Mouse (Mus musculus): Measurements from ENCODE around the gene Ankrd35.
"Not testable (repeated sequence)": the region's sequence is repeated elsewhere in the genome, so short reads cannot be mapped to it uniquely, and the experiment has no call there.

Ankrd35 gene

DNA sequence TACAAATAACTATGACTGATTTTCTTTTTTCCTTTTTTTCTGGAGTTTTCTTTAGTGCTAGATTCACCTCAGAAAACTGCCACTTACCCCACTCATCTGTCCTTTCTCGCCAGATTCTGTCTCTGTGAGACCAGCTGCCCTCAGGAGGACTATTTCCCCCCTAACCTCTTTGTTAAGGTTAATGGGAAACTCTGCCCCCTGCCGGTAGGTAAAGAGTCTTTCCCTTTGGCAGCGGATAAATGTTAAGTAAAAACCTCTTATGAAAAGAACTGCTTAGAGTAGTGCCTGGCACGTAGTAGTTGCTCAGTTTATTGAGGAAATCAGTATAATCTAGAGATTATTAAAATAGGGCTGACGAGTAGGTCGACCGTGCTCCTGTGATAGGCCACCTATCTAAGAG lies 30.4 kb downstream of the Ankrd35 start:
- intact Hi-C loops (cut with DNase I): loop anchor here (10.0 kb wide), 2 partner anchors 56 to 156 kb away; partner anchors contain the start of gene Itga10

DNA sequence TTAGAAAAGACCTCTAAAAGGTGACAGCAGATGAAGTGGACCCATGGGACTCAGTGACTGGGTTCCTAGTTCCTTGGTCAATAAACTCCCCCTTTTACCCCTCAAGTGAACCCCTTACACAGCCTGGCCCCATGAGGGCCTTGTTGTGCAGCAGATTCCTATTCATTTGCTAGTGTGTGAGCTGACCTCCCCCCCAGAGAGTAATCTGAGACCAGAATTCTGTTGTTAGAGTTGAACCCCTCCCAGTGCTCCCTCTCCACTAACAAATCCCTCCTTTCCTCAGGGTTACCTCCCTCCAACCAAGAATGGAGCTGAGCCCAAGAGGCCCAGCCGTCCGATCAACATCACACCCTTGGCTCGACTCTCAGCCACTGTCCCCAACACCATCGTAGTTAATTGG lies 31.1 kb downstream of the Ankrd35 start:
- intact Hi-C loops (cut with DNase I): loop anchor here (10.0 kb wide), 2 partner anchors 56 to 156 kb away; partner anchors contain the start of gene Itga10

DNA sequence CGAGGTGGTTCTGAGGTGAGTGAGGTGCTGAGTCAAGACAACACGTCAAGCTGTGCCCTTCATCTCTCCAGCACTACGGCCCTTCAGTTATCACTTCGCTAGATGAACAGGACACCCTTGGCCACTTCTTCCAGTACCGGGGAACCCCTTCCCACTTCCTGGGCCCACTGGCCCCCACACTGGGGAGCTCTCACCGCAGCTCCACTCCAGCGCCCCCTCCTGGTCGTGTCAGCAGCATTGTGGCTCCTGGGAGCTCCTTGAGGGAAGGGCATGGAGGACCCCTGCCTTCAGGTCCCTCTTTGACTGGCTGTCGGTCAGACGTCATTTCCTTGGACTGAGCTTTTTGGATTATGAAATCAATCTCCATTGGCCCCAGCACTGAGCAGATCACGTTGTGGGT lies 34.8 kb downstream of the Ankrd35 start:
- intact Hi-C loops (cut with DNase I): loop anchor here (10.0 kb wide), 2 partner anchors 60 to 160 kb away; partner anchors contain the start of gene Itga10

DNA sequence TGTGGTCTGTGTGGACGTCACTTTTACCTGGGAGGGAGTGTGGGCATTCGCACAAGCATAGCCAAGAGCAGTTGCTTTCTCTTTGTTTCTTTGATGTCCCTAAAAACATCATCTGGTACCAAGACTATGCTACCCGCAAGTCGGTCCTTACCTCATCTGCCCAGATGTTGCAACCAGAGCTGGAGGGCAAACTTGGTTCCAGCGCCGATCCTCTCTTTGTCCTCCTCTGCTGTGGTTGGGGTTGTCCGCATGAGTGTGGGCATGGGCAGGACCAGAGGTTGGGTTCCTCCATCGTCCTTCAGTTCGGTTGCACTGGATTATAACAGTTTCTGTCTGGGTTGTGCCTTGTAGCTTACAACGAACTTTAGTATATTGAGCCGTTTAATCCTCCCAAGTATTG lies 36.3 kb downstream of the Ankrd35 start:
- intact Hi-C loops (cut with DNase I): loop anchor here (10.0 kb wide), 2 partner anchors 61 to 161 kb away; partner anchors contain the start of gene Itga10

DNA sequence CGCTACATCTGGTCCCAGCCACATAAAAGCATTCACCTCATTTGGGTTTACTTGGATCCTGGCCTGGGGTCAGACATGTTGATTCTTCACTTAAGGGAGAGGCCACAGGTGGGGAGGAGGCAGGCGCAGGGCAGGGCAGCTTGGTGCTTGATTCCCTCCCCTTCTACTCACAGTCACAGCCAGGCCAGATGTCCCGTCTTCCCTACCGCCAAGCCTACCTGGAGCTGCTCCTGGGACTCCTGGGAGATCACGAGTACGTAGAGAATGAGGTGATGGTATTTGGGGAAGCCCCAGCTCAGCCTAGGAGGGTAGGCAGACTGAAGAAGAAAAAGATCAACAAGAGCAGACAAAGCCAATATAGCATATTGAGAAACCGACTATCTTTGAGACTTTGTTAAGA lies 37.1 kb downstream of the Ankrd35 start:
- intact Hi-C loops (cut with DNase I): loop anchor here (10.0 kb wide), 2 partner anchors 62 to 162 kb away; partner anchors contain the start of gene Itga10

DNA sequence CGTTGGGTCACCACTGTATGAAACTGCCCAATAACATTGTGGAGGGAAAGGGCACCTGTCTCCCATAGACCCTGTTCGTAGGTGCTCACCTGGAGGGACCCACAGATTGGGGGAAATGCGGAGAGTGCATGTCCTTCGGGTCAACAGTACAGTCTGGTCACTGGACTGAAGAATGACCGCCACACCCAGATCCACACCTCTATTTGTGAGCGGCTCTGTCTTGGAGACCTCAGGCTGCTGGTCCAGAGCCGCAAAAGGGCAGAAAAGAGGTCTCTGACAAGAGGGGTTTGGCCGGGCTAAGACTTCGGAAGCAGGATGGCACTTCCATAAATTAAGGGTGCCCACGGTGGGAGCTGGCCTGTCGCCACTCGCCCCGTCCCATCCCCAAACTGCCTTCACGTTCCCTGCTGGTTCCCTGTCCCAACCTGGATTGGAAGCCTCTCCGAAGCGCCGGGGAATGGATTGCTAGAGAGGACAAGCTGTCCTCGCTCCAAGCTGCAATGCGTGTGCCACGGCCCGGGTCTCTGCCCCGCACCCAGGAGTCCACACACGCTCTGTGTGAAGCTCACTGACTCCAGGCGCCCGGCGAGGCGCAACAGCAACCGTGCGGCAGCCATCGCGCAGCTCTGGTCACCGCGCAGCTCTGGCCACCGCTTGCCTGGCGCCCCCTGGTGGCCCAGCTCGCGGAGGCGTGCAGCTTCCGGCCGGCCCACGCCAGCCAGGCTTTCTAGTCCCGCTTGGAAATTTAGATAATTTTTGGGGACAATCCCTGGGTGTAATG lies 38.2 kb downstream of the Ankrd35 start, which contains the start of gene Nudt17:
Gene Nudt17 (minus strand): TSS at position 660 of the 781 bp plus-strand sequence.
- intact Hi-C loops (cut with DNase I): loop anchor here (10.0 kb wide), 2 partner anchors 63 to 163 kb away; partner anchors contain the start of gene Itga10

DNA sequence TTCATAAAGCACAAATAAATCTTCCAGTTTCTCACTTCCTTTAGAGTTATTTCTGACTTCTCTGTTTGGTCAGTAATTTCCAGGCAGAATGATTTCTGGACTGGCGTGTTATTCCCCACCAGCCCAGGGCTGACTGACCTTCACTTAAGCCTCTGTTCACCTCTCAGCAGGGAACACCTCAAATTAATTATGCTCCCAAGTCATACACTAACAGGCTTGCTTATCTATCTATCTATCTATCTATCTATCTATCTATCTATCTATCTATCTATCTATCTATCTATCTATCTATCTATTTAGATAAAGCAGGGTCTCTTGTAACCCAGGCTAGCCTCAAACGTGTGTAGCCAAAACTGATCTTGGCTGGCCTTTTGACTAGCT lies 38.7 kb downstream of the Ankrd35 start:
- intact Hi-C loops (cut with DNase I): loop anchor here (10.0 kb wide), 2 partner anchors 64 to 164 kb away; partner anchors contain the start of gene Itga10

DNA sequence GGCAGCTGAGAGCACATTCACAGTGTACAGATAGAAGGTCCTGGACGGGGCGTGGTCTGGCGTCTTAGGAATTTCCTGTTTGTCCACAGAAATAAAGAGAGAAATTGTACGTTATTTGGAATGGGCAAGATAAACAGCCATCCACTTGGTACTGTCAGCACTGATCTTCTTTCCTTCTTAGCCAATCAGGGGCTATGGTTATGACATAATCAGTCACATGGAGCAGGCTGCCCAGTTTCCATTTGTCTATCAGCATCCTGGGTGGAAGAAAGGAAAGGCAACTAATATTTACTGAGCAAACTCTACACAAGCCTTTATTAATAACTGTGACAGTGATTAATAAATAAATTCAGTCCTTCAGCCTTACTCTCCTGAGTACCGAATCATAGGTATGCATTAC lies 44.4 kb downstream of the Ankrd35 start:
- intact Hi-C loops (cut with DNase I): no loop called here

DNA sequence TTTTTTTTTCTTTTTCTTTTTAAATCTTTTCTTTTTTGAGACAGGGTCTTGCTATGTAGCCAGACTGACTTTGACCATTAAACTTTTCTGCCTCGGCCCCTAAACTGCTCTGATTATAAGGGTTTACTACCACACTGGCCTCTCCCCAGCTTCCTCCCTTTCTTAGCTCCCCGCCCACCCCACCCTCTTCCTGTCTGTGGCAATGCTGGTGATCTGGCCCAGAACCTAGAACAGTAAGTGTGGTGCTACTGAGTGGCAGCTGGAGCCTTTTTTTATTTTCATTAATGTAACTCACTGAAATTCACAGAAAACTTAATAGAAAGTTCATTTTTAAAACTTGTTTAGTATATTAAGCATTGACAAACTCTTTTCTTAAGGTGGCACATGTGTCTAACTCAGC lies 45.9 kb downstream of the Ankrd35 start:
- intact Hi-C loops (cut with DNase I): no loop called here

DNA sequence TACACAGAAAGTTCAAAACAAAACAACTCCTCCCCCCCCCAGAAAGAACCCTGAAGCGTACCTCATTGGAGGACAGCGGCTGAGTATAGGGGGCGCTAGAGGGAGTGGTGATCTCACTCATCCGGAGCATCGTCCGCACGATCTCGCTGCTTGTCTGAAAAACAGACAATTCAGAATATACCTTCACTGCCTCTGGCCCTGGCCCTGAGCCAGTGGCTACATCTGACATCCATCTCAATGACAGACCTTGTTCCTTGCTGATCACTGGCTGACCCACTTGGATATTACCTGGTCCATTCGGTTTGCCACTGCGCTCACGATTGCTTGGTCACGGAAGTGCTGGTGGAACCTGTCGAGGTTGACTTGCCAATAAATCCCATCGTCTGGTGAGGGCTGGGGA lies 49.2 kb downstream of the Ankrd35 start:
- intact Hi-C loops (cut with DNase I): no loop called here

DNA sequence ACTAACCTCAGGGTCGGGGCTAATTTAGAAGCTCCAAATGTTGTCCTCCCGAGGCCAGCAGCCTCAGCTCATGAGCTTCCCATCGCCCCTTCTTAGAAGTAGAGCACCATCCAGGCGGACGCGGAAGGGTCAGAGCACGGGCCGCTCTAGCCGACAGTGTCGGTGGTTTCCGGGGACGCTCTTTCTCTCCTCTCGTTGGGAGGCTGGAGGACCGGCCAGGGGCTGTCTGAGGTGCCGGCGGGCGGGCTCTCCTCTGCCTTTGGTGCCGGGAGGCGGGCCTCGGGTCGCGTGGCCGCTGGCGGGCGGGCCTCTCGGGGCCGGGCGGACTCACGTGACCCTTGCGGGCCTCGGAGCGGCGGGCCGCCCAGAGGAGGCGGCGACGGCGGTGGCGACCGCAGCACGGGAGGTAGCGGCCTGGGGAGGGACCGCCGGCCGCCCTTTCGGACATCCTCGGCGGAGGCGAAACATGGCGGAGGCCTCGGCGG lies 57.5 kb downstream of the Ankrd35 start, which contains the start of the genes Polr3c and Rnf115:
Gene Polr3c (minus strand): TSS at position 286 of the 485 bp plus-strand sequence.
Gene Rnf115 (plus strand): TSS at position 322 of the 485 bp plus-strand sequence.
- intact Hi-C loops (cut with DNase I): no loop called here

DNA sequence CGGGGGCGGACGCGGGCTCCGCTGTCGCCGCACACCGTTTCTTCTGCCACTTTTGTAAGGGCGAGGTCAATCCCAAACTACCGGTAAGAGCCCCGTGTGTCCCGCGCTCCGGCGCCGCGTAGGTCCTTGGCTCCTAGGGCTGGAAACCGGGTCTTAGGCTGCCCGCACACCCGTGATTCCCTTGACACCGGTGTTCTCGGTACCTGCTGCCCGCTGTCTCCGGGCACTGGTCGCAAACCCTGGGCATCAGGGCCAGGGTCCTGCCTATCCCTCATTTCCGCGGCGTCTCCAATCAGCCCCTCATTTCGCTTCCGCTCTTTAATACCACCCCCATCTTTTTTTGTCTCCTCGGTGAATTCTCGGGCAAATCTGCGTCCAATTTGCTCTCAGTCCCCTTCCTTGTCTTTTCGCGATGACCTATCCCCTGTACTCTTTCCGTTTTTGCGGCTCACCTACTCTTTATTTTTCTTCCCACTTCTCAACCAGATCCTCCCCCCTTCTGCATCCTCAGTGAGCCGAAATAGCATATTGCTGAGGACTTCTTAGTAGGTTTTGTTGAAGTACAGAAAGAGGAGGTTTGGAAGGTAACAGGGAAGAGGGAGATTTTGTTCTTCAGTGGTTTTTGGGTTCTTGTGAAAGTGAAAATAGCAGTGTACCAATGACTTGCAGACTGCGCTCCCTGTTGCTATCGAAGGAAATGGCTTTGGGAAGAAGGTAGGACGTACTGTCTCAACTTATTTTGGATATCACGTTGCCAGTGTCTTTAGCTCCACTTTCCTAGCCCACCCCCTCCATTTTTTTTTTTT lies 58.1 kb downstream of the Ankrd35 start:
- intact Hi-C loops (cut with DNase I): no loop called here

DNA sequence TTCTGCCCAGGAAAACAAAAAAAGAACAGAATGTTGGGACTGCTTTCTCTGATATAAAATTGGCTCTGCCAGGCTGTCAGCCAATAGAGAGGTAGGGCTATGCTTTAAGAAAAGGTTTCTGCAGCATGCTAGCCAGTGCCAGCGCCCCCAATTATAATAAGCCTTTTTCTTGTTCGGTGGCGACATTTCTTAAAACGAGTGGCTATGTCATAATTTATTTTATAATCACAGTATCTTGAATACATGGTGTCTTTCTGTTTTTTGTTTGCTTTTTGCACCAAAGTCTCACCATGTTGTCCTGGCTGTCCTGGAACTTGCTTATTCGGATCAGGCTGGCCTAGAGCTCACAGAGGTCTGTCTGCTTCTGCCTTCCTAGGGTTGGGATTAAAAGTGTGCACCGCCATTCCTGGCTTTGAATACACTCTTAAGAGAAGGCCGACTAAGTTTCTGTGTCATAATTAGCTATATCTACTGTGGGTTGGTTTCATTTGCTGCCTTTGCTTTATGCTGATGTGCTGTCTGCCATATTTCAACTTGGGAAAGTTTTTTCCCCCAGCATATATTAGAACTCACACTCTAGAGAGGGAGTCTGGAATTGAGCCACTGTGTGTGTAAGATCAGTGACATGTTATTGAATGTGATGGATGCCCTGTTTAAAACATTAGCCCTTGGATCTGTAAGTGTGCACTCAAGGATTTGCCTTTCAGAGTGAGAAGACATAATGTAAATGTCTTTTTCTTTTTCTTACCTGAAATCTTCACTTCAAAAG lies 58.9 kb downstream of the Ankrd35 start:
- intact Hi-C loops (cut with DNase I): no loop called here

DNA sequence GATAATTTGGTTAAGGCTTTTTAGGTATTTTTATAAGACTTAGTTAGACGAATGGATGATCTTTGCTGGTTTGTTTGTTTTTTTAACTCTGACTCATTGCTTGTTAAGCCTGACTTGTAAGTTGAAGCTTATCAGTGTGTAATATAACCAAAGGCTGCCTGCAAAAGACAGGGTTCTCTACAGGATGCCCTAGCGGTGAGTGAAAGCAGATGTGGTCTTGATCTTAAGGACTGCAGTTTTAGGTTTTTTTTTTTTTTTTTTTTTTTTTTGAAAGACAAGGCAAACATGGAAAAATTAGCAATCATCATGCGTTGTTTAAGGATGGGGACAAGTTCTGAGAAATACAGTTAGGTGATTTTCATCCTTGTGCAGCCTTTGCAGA lies 59.5 kb downstream of the Ankrd35 start:
- intact Hi-C loops (cut with DNase I): no loop called here

DNA sequence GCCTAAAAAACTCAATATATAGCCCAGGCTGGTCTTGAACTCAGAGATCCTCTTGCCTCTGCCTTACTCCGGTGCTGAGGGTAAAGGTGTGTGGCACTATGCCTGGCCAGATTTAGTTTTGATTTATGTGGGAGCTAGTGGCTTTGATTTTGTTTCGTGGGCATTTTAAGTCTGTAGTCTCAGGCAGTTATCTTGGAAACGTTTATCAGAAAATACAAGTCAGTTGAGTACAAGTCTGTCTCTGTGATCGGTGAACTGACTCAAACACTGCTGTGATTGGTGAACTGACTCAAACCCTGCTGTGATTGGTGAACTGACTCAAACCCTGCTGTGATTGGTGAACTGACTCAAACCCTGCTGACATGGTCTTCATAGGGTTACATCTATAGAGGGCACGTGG lies 60.9 kb downstream of the Ankrd35 start:
- intact Hi-C loops (cut with DNase I): no loop called here

DNA sequence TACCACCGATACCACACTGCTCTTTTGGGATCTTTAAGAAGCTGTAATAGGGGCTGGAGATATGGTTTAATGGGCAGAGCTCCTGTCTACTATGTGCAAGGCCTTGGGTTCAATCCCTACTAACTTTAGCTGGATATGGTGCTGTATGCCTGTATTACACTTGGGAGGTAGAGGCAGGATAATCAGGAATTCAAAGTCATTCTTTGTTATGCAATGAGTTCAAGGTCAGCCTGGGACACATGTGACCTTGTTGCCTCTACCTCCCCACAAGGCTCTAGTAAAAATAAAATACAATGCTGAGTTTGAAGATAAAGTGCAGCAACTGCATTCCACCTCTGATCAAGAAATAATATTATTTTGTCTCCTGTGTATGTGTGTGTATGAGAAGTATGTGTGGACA lies 64.1 kb downstream of the Ankrd35 start:
- intact Hi-C loops (cut with DNase I): no loop called here

DNA sequence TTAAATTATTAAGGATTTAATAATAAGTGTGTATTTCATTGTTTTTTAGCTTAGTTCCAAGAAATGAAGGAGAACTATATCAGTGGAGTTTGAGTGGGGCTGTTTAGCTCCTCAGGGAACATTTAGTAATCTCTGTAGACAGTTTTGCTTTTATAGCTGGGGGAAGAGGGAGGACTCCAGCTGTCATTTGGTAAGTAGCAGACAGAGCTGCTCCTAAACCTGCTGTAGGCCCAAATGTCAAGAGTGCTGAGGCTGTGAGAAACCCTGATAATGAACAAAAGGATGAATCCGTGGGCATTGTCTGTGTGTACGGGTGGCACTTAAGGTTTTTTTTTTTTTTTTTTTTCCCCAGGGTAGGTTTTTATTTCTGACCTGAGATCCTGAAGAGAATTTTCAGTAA lies 65.3 kb downstream of the Ankrd35 start:
- intact Hi-C loops (cut with DNase I): no loop called here

DNA sequence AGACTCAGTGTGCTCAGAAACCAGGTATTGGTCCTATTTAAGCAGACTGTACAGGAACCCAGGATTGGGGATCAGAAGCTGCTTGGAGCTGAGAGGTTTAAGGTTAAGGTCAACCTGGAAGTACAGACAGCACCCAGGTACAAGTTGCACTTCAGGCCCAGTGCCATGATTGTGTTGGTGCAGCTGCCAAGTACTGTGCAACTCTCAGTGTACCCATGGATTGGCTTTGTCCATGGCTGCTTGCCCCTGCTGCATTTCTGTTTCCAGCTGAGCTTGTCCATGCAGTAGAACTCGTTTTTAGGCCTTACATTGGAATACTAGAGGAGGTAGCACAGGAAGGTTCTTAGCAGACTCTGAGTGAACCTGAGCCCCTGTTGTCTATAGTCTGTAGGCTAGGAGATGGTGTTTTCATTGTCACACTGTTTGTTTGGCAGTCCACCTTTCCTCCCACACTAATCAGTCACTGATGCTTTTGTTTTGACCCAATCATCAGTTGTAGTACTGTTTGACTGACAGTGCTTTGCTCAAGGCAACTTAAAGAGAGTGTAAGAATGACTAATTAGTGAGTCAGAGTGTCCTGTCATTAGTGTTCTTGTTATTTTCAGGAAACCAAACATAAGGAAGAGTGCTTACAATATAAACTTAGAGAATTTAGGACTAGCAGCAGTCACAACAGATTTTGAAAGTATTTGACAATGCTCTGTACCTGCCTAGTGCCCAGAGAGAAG lies 67.2 kb downstream of the Ankrd35 start:
- intact Hi-C loops (cut with DNase I): no loop called here

DNA sequence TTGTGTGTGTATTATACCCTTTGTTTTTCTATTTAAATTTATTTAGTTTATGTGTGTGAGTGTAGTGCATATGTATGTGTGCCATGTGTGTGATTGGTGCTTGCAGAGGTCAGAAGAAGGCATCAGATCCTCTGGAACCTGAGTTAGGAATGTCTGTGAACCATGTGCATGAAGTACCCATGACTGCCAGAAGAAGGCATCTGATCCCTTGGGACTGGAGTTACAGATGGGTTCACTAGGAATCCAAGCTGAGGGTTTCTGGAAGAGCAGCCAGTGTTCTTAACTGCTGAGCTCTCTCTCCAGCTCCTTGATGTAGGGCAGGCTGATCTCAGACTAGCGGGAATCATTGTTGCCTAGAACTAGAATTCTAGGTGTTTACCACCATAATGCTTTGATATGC lies 68.1 kb downstream of the Ankrd35 start:
- intact Hi-C loops (cut with DNase I): no loop called here

DNA sequence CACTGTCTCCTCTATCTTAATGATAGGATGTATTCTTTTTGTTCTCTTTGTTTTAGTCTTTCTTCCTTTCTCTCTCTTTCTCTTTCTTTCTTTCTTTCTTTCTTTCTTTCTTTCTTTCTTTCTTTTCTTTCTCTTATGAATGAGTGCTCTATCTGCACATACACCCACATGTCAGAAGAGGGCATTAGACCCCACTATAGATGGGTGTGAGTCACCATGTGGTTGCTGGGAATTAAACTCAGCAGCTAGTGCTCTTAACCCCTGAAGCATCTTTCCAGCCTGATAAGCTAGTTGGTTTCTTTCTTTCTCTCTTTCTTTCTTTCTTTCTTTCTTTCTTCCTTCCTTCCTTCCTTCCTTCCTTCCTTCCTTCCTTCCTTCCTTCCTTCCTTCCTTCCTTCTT lies 70.3 kb downstream of the Ankrd35 start:
- intact Hi-C loops (cut with DNase I): not testable (repeated sequence)
